Mouse (Mus musculus) forebrain, embryonic 13.5 days (tissue): ENCODE data around the gene Gm11037. TPM values are rescaled to one million over a fixed set of nuclear protein-coding genes. Genes with fewer than 3 reads are reported as not detected.
"Not testable (repeated sequence)": the region's sequence is repeated elsewhere in the genome, so short reads cannot be mapped to it uniquely, and the experiment has no call there.

Experiments used
- ATAC-seq: fragments of 200-750 bp; cut with Nextera tagmentation; 2 replicates; pipeline ENCODE4 v1.8.0; 2017
- H3K27ac ChIP-seq: fragments of 300-500 bp; sonication (generic); 2 replicates; pipeline ENCODE4 v1.5.1; 2015; ENCODE audit warnings: inconsistent platforms, mild to moderate bottlenecking, moderate library complexity
- H3K27me3 ChIP-seq: fragments of 300-500 bp; sonication (generic); 2 replicates; pipeline ENCODE4 v1.6.1; 2015; ENCODE audit warnings: mild to moderate bottlenecking, inconsistent platforms
- H3K36me3 ChIP-seq: fragments of 300-500 bp; sonication (generic); 2 replicates; pipeline ENCODE4 v1.6.1; 2015; ENCODE audit warnings: mild to moderate bottlenecking, inconsistent platforms; ENCODE audit not compliant: poor library complexity, severe bottlenecking
- H3K4me1 ChIP-seq: fragments of 300-500 bp; sonication (generic); 2 replicates; pipeline ENCODE4 v1.6.1; 2015; ENCODE audit warnings: inconsistent platforms
- H3K4me2 ChIP-seq: fragments of 300-500 bp; sonication (generic); 2 replicates; pipeline ENCODE4 v1.6.1; 2015; ENCODE audit warnings: inconsistent platforms, mild to moderate bottlenecking, moderate library complexity
- H3K4me3 ChIP-seq: fragments of 300-500 bp; sonication (generic); 2 replicates; pipeline ENCODE4 v1.5.1; 2015; ENCODE audit warnings: mild to moderate bottlenecking, inconsistent platforms
- H3K9ac ChIP-seq: fragments of 300-500 bp; sonication (generic); 2 replicates; pipeline ENCODE4 v1.6.1; 2015; ENCODE audit warnings: mild to moderate bottlenecking, inconsistent platforms
- H3K9me3 ChIP-seq: fragments of 300-500 bp; sonication (generic); replicated peaks from 2 replicates; pipeline ENCODE4 v1.6.1; 2016; ENCODE audit warnings: inconsistent platforms
- WGBS: fragments of 180-500 bp; shearing (Covaris S2); methylation state at CpG from one replicate; pipeline ENCODE4 v1.1.7; 2015; 5-methylcytosine and 5-hydroxymethylcytosine counted together
- polyA plus RNA-seq: library from polyadenylated mRNA; unstranded; fragments of >200 nt; fragmentation: Nextera tagmentation; extraction: Ambion mirVana; gene quantifications from 2 replicates; pipeline ENCODE4 v1.2.1, GENCODE M21; 2015

Gene Gm11037
- polyA plus RNA-seq, 1 experiment from 2014 or later = not detected

DNA sequence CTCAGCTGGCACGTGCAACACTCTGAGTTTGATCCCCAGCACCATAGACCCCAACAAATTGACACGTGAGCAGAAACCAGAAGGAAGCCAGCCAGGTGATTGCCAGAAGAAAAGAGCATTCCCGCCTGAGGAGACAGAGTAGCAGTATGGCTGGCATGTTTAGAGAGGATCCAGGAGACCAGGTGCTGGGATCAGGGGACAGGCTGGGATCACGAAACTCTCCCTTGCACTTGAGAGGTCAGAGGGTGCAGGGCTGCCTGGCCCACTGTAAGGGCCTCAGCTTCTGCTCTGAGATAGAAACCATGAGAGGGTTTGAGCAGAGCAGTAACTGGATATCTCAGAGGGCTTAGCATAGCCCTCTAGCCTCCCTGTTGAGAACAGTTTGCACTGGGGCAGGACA, 28.2 kb upstream of the Gm11037 start:
- 63% methylated on average over 4 of the region's 4 CpGs for WGBS
- not testable (repeated sequence) for H3K9ac ChIP-seq, H3K4me1 ChIP-seq, H3K27ac ChIP-seq, ATAC-seq, H3K4me3 ChIP-seq, H3K4me2 ChIP-seq, H3K9me3 ChIP-seq, H3K27me3 ChIP-seq, H3K36me3 ChIP-seq

DNA sequence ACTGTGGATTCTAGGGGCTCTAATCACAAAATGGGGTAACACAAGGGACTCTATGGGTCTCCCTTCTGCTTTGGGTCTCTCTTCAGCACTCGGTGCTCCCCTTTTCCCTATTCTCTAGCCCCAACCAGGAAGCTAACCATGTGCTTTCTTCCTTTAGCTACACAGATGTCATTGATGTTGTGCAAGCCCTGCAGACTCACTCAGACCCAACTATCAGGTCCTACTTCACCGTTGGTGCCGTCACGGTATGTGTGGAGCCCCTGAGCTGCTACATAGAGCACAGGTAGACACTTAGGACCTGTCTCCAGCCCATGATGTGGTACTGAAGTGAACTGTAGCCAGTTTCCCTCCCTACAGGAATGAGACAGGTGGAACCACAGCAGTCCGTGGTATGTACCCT, 27.3 kb upstream of the Gm11037 start:
- H3K9me3 ChIP-seq = no peaks in the 10 kb centered on the region
- no peak overlapping the region for H3K9ac ChIP-seq
- no peaks in the 10 kb centered on the region for H3K27me3 ChIP-seq
- H3K4me1 ChIP-seq = no peaks in the 10 kb centered on the region
- H3K4me2 ChIP-seq = no peak overlapping the region
- H3K27ac ChIP-seq = no peak overlapping the region
- no peak overlapping the region for H3K4me3 ChIP-seq
- WGBS = 93% methylated on average over 5 of the region's 5 CpGs
- no peaks in the 10 kb centered on the region for H3K36me3 ChIP-seq
- no peak for ATAC-seq

DNA sequence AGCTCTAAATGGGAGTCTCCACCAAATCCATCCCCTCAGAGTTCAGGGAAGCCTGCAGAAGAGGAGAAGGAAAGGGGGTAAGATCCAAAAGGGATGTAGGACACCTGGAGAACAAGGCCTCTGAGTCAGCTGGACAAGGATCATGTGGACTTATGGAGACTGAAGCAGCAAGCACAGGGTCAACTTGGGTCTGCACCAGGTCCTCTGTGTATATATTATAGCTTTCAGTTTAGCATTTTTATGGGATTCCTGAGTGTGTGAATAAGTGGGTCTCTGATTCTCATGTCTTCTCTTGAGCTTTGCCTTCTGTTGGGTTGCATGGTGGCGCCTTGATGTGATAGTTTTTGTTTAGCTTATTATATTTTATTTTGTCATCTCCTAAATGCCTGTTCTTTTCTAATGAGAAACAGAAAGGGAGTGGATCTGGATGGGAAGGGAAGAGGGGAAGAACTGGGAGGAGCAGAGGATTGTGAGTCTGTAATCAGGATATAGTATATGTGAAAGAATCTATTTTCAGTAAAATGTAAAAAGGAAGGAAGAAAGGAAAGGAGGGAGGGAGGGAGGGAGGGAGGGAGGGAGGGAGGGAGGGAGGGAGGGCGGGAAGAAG, 14.2 kb upstream of the Gm11037 start:
- Histone ChIP-seq H3K4me2 (no peak overlapping the region), H3K9ac (no peak overlapping the region), H3K27me3 (no peaks in the 10 kb centered on the region), H3K36me3 (no peaks in the 10 kb centered on the region), H3K27ac (no peak overlapping the region), H3K9me3 (no peaks in the 10 kb centered on the region), H3K4me3 (no peak overlapping the region), H3K4me1 (no peaks in the 10 kb centered on the region)
- WGBS = 82% methylated on average over 2 of the region's 2 CpGs
- no peak for ATAC-seq

DNA sequence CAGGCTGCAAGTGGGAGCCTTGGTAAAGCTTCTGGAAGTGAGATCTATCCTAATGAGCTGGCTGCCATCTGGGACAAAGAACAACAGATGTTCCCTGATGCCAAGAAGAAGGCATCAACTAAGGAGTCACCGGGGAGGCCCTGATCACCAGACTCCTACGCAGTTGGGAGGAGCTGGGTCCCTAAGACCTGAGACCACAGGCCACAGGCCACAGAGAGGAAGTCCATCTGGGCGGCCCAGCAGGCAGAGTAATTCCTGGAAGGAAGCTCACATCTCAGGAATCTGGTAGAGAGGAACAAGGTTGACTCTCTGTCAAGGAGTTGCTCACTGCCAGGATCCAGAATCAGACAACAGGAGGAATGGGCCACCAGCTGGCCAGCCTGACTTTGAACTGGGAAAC, 9.1 kb upstream of the Gm11037 start:
- WGBS = 76% methylated on average over 3 of the region's 3 CpGs
- Histone ChIP-seq H3K36me3 (no peaks in the 10 kb centered on the region), H3K4me2 (no peak overlapping the region), H3K9me3 (no peaks in the 10 kb centered on the region), H3K4me3 (no peak overlapping the region), H3K9ac (no peak overlapping the region), H3K27me3 (no peaks in the 10 kb centered on the region; the same call in 1 of the 2 replicates), H3K4me1 (peaks cover 12% of the 10 kb centered on the region), H3K27ac (no peak overlapping the region)
- ATAC-seq = no peak

DNA sequence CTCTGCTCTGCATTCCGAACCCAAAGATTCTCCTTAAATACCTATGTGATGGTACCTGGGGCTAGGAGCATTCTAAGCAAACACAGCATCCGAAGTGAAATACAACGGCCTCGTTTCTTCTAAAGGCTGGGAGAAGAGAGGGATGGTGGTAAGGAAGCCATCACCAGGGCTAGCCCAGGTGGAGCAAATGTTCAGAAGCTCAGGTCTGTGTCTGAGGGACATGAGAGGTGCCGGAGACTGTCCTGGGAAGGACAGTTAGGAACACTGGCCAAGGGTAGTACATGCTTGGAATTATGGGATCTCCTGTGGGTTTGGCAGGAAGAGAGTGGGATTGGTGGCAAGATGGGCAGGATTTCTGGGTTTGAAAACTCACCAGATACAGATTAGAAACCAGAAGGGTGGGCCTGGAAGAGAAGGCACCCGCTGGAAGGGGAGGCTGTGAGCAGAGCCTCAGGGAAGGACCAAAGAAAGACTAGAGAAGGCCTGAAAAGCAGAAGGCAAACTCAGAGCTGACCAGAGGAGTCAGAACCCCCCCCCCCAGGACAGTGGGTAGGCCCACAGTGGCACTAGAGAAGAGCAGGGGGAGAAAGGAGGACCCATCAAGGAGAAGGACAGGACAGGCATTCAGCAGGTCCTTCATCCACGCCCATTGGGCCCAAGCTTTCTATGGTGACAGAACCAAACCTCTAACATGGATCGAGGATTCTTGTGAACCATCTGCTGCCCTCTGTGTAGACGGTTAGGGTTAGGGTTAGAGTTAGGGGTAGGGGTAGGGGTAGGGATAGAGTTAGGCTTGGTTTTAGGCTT, 7.9 kb upstream of the Gm11037 start:
- H3K27me3 ChIP-seq = no peaks in the 10 kb centered on the region; the same call in 1 of the 2 replicates
- ATAC-seq = no peak
- 91% methylated on average over 9 of the region's 9 CpGs for WGBS

DNA sequence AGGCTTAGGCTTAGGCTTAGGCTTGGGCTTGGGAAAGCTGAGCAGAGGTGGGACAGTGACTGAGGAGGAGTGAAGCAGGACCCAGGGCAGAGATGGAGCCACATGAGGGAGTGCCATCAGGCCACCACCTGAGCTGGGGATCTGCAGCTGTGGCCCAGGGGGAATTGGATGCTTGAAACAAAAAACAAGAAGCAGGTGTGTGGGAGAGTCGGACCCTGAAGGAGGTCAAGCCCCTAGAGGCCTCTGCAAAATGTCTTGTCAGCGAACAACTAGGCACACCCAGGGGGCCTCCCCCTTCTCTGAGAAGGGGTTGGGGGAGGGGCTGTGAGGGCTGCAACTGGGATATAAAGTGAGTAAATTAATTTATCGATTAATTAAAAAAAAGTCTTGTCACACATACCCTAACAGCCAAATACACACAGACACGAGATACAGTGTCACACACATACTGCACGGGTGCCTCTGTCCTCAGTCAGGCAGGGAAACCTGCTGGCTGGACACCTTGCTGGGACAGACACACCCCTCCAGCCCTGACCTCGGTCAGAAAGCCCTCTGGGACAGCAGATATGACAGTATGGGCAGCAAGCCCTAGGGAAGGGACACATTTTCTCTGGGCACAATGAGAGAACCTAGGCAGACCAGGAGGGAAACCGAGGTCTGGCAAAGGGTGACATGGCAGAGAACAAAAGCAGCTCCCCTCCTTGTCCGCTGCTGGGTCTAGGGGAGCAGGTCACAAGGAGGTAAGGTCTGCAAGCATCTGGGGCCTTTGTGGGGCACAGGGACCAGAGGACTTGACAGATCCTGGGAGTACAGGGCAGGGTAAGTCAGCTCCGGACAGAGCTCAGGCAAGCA, 7.1 kb upstream of the Gm11037 start:
- no peaks in the 10 kb centered on the region for H3K9me3 ChIP-seq
- no peak overlapping the region for H3K4me2 ChIP-seq
- H3K27ac ChIP-seq = no peak overlapping the region
- WGBS = 43% methylated on average over 9 of the region's 9 CpGs
- no peak overlapping the region for H3K4me3 ChIP-seq
- peaks cover 12% of the 10 kb centered on the region for H3K4me1 ChIP-seq
- no peak for ATAC-seq
- H3K36me3 ChIP-seq = no peaks in the 10 kb centered on the region
- H3K9ac ChIP-seq = no peak overlapping the region
- no peaks in the 10 kb centered on the region; the same call in 1 of the 2 replicates for H3K27me3 ChIP-seq

More for the DNA sequence above, 7.9 kb upstream of the Gm11037 start:
- Histone ChIP-seq H3K9ac (no peak overlapping the region), H3K9me3 (no peaks in the 10 kb centered on the region), H3K36me3 (no peaks in the 10 kb centered on the region), H3K27ac (no peak overlapping the region), H3K4me2 (no peak overlapping the region), H3K4me3 (no peak overlapping the region), H3K4me1 (peaks cover 12% of the 10 kb centered on the region)

DNA sequence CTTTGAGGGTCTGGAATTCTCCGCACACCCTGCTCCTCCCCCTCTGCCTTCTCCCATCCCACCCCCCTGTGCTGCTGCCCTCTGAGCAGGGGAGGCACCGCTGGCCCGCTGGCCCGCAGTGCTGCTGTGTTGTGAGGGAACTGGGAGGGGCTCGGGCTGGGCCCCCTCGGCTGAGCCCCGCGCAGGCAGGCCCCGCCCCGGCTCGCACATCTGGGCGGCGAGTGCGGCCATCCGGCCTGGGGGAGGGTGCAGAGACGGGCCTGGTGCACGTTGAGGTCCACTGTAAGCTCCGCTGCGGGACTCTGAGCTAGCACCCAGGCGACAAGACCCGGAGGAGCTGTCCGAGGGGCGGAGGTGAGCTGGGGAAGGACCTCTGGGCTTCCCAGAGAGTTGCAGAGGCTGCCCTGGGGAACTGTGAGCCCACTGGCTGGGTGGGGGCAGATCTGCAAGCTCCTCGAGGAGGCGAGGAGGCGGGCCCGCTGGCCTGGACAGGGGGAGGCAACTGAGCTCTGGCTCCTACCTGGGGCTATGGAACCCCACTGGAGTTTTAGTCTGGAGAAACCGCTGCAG, 6.1 kb upstream of the Gm11037 start, which contains the start of gene Hspa12b:
Gene Hspa12b, plus strand, starts transcription at position 120 of the 570 bp plus-strand sequence.
- Histone ChIP-seq H3K36me3 (no peaks in the 10 kb centered on the region), H3K27ac (no peak within 1 kb of the TSS)

DNA sequence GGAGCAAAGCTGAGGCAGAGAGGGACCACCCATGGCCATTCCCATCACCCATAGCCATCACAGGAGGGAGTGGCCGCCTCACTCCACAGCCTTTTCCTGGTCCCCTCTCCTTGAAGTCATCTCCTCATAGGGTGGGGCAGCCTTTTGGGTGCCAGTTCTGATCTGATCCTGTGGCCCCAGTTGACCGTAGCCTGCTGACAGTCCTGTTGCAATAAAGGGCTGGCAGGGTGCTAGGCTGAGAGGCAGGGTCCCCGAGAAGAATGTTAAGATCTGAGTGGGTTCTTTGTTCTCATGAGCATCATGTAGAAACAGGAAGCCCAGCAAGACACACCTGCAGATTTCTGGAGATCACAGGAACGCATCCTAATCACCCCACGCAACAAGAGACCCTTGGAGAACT, 5.1 kb upstream of the Gm11037 start:
- no peak overlapping the region for H3K27ac ChIP-seq
- no peaks in the 10 kb centered on the region for H3K36me3 ChIP-seq
- WGBS = 92% methylated on average over 5 of the region's 5 CpGs
- no peak overlapping the region for H3K9ac ChIP-seq
- ATAC-seq = no peak
- no peaks in the 10 kb centered on the region; the same call in 1 of the 2 replicates for H3K27me3 ChIP-seq
- no peaks in the 10 kb centered on the region for H3K9me3 ChIP-seq
- H3K4me1 ChIP-seq = peaks cover 12% of the 10 kb centered on the region
- peak overlapping the region; percentile 86 for H3K4me2 ChIP-seq
- no peak overlapping the region for H3K4me3 ChIP-seq

More for the DNA sequence above, 6.1 kb upstream of the Gm11037 start, which contains the start of gene Hspa12b:
- peak; percentile 82 for ATAC-seq
- Histone ChIP-seq H3K4me3 (peak within 1 kb of the TSS; percentile 38), H3K4me1 (peaks cover 12% of the 10 kb centered on the region), H3K27me3 (no peaks in the 10 kb centered on the region; the same call in 1 of the 2 replicates), H3K9me3 (no peaks in the 10 kb centered on the region), H3K4me2 (peak within 1 kb of the TSS; percentile 86), H3K9ac (peak within 1 kb of the TSS; percentile 61)
- WGBS = 2% methylated on average over 28 of the region's 28 CpGs

DNA sequence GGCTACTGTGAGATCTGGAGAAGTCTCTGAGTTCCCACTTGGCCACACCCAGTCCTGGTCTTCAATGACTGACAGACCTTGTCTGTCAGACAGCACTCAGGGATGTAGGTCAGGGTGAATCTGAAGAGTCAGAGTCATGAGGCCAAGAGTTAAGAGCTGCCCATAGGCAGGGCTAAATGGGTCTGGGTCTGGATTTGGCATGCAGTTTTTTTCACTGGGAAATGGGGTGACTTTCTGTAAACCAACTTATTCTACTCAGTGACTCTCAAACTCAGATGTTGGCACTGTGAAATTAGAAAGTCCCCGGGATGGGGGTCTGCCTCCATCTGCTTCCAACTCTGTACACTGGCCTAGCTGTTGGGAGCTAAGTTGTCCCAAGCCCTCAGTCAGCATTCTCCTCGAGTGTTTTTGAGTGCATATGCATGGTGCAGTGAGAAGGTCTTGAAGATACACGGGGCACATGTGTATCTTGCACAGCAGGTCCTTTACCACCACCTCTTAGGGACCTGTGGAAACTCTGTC, 4.6 kb upstream of the Gm11037 start:
- no peaks in the 10 kb centered on the region for H3K36me3 ChIP-seq
- H3K9me3 ChIP-seq = no peaks in the 10 kb centered on the region
- no peak overlapping the region for H3K4me2 ChIP-seq
- no peak overlapping the region for H3K27ac ChIP-seq
- H3K4me1 ChIP-seq = peaks cover 12% of the 10 kb centered on the region
- H3K9ac ChIP-seq = no peak overlapping the region
- ATAC-seq = no peak
- WGBS = 87% methylated on average over 3 of the region's 3 CpGs
- no peak overlapping the region for H3K4me3 ChIP-seq
- H3K27me3 ChIP-seq = no peaks in the 10 kb centered on the region; the same call in 1 of the 2 replicates

DNA sequence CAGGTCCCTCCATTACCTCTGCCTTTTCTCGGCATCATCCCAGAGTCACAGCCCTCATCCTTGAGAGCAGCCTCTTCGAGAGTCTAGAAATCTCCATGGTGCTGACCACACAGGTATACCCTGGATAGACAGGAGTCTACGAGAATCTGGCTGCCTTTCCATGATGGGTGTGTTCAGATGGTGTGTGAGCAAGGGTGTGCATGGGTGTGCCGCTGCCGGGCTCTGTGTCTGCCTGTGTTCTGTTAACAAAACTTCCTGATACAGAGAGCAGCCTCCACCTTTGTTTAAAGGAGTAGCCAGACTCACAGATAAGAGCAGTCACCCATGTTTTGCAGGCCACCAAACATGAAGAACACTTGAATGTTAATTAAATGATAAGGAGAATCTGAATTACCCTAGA, 3.5 kb upstream of the Gm11037 start:
- Histone ChIP-seq H3K4me2 (no peak overlapping the region), H3K36me3 (no peaks in the 10 kb centered on the region), H3K9ac (no peak overlapping the region), H3K4me3 (no peak overlapping the region), H3K27ac (no peak overlapping the region), H3K27me3 (no peaks in the 10 kb centered on the region; the same call in 1 of the 2 replicates), H3K9me3 (no peaks in the 10 kb centered on the region), H3K4me1 (peaks cover 12% of the 10 kb centered on the region)
- WGBS = 85% methylated on average over 5 of the region's 5 CpGs
- ATAC-seq = no peak

DNA sequence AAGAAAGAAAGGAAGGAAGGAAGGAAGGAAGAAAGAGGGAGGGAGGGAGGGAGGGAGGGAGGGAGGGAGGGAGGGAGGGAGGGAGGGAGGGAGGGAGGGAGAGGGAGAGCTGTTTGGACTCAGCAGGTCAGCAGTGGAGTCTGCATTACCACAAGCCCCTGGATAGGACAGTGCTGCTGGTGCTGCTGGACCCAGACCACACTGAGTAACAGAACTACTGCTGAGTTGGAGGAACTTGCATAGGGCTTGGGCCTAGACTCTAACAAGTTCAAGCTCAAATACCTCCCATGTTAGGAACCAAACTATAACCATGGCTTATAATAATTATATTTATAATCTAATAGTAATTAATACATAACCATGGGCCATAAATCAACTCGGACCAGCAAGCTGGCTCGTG, 2.4 kb upstream of the Gm11037 start:
- H3K27me3 ChIP-seq = no peaks in the 10 kb centered on the region; the same call in 1 of the 2 replicates
- no peaks in the 10 kb centered on the region for H3K9me3 ChIP-seq
- H3K9ac ChIP-seq = no peak overlapping the region
- peaks cover 12% of the 10 kb centered on the region for H3K4me1 ChIP-seq
- ATAC-seq = no peak
- 94% methylated on average over 2 of the region's 2 CpGs for WGBS
- H3K4me3 ChIP-seq = no peak overlapping the region
- no peak overlapping the region for H3K4me2 ChIP-seq
- H3K27ac ChIP-seq = no peak overlapping the region
- H3K36me3 ChIP-seq = no peaks in the 10 kb centered on the region
